Mouse (Mus musculus) c-Kit-positive CD71-positive TER-119-positive erythroid progenitor cells, embryonic 14.5 days (primary cell): ENCODE measurements around the gene Aldh1l2.

Experiments
- DNase-seq: peaks from one replicate; pipeline ENCODE4 v3.0.0-alpha.2; 2013; ENCODE audit warnings: low spot score

Aldh1l2 gene

GRCm38 (mm10) chr10:83457531-83457930, 76.4 kb downstream of the Aldh1l2 start:
- DNase-seq = no peak

- DNase-seq = no peak
Measured at GRCm38 (mm10) chr10:83448582-83448981, 85.4 kb downstream of the Aldh1l2 start.
